Mouse (Mus musculus): ENCODE results near the gene Abl2.
"Not testable (repeated sequence)": the region's sequence is repeated elsewhere in the genome, so short reads cannot be mapped to it uniquely, and the experiment has no call there.

Abl2 gene
- long read RNA-seq, experiment 1, result 0 reads
- long read RNA-seq, experiment 2, partial matches to known transcripts, result 0 of 6 reads
- long read RNA-seq, experiment 2, other reads (novel, unspliced or antisense), result 6 of 6 reads

- intact Hi-C loops (cut with DNase I), result no loop called here
Observed at GRCm38 (mm10) chr1:156558024-156558930, at the start of gene Abl2. TSS of gene Abl2 (plus strand) at chr1:156558786.

GRCm38 (mm10) chr1:156520136-156520780 lies 38.3 kb upstream of the Abl2 start:
- intact Hi-C loops (cut with DNase I), result no loop called here

DNA sequence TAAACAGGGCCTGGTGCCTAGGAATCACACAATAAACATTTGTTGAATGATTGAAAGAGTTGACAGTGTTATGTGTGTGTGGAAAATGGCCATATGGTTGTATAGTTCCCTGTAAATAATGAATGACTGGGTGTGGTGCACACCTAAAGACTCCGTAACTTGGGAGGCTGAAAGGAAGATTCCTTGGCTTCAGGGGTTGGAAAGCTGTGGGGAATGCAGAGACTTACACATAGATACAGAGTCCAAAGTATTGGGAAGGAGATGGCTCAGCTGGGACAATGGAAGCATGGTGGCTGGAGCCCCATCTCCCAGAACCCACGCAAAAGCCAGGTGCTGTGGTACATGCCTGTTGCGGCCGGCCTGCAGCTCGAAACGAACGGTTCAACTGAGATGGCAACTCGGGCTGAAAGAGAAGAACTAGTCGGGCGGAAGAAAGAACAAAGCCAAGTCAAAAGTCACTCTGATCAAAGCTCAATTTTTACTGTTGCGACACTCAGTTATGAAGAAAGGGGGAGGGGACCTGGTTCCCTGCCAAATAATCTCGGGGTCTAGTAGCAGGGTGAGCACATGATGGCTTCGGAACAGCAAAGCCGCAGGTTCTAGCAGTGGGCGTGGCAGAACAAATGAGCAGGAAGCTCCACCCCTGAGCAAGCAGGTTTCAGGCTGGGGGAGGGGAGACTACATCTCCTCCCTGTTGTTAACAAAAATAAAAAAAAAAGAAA lies 36.6 kb upstream of the Abl2 start:
- intact Hi-C loops (cut with DNase I), result no loop called here

DNA sequence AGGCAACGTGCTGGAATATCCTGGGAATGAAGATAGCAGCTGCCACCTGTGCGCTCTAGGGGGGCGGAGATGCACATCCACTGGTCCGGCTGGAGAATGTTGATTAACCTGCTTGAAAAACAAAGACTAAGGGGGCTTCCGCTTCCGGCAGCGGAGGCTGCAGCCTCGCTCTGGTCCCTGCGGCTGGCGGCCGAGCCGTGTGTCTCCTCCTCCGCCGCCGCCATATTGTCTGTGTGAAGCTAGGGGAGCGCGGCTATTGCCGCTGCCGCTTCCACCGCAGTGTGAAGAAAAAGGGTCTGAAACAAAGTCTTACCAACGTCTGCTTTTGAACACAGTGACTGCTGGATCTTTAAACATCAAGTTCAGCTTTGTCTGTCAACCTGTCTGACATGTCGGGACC lies 34.7 kb upstream of the Abl2 start, which contains the start of gene Gm10031:
Gm10031 (plus strand) TSS at position 171 of the 400 bp plus-strand sequence.
- intact Hi-C loops (cut with DNase I), result not testable (repeated sequence)

DNA sequence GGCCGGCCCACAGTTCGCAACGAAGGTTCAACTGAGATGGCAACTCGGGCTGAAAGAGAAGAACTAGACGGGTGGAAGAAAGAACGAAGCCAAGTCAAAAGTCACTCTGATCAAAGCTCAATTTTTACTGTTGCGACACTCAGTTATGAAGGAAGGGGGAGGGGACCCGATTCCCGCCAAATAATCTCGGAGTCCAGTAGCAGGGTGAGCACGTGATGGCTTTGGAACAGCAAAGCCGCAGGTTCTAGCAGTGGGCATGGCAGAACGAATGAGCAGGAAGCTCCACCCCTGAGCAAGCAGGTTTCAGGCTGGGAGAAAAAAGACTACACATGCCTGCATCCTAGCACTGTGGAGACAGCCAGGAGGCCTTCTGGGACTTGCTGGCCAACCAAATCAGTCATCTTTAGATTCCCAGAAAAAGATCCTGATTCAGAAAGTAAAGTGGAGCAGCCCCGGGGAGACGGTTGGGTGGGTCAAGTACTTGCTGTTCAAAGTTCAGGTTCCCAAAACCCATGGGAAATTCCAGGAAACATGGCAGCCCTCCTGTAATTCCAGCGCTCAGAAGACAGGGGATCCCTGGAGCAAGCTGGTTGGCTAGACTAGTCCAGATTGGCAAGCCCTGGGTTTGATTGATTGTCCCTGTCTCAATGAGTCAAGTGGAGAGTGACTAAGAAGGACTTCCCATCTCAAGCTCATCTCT lies 26.0 kb upstream of the Abl2 start:
- intact Hi-C loops (cut with DNase I), result not testable (repeated sequence)

- intact Hi-C loops (cut with DNase I), result no loop called here
Observed at GRCm38 (mm10) chr1:156533483-156533882, 25.1 kb upstream of the Abl2 start.

DNA sequence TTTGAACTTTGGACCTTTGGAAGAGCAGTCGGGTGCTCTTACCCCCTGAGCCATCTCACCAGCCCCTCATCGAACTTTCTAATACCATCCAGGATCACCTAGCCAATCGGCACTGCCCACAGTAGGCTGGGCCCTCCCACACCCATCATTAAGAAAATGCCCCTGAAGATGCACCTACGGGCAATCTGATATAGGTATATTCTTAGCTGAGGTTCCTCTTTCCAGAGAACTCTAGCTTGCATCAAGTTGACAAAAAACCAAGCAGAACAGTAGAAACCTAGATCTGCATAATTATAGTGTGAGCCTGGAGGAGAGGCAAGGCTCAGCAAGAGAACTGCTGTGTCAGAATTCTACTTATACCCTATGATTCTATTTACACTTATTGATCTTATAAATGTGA lies 24.7 kb upstream of the Abl2 start:
- intact Hi-C loops (cut with DNase I), result no loop called here

DNA sequence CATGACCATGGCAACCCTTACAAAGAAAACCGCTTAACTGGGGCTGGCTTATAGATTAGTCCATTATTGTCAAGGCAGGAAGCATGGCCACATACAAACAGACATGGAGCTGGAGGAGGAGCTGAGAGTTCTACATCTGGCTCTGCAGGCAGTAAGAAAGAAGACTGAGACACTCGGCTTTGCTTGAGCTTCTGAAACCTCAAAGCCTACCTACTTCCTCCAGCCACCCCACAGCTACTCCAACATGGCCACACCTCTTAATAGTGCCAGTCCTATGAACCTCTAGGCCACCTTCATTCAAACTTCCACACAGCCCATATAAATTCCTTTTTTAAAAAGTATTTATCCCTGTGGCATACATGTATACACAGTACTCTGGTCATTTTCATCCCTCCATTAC lies 21.6 kb upstream of the Abl2 start:
- intact Hi-C loops (cut with DNase I), result loop anchor here (5.0 kb wide), 2 partner anchors 70 to 95 kb away; no protein-coding TSS in a partner anchor

DNA sequence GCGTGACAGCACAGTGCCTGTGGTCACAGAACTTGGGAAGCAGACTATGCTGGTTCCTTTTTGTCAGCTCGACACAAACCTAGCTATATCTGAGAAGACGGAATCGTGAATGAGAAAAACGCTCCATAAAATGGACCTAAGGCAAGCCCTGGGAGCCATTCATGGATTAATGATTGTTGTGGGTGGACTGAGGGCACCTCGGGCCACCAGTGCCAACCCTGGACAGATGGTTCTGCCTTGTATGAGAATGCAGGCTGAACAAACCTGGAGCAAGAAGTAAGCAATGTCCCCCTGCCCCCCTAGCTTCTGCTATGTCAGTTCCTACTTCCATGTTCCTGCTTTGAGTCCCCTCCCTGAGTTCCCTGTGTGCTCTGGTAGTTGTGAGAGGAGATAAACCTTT lies 20.9 kb upstream of the Abl2 start:
- intact Hi-C loops (cut with DNase I), result loop anchor here (5.0 kb wide), 2 partner anchors 70 to 95 kb away; no protein-coding TSS in a partner anchor

- intact Hi-C loops (cut with DNase I), result loop anchor here (5.0 kb wide), 2 partner anchors 71 to 94 kb away; no protein-coding TSS in a partner anchor
Observed at GRCm38 (mm10) chr1:156538382-156538781, 20.2 kb upstream of the Abl2 start.

- intact Hi-C loops (cut with DNase I), result loop anchor here (2.0 to 5.0 kb wide), 4 partner anchors 73 to 277 kb away; no protein-coding TSS in a partner anchor
Observed at GRCm38 (mm10) chr1:156539787-156540560, 18.6 kb upstream of the Abl2 start.

- intact Hi-C loops (cut with DNase I), result loop anchor here (5.0 kb wide), 1 partner anchor 127 kb away; no protein-coding TSS in a partner anchor
Observed at GRCm38 (mm10) chr1:156543999-156544398, 14.6 kb upstream of the Abl2 start.

- intact Hi-C loops (cut with DNase I), result no loop called here
Observed at GRCm38 (mm10) chr1:156558950-156559640, 509 bp downstream of the Abl2 start.

DNA sequence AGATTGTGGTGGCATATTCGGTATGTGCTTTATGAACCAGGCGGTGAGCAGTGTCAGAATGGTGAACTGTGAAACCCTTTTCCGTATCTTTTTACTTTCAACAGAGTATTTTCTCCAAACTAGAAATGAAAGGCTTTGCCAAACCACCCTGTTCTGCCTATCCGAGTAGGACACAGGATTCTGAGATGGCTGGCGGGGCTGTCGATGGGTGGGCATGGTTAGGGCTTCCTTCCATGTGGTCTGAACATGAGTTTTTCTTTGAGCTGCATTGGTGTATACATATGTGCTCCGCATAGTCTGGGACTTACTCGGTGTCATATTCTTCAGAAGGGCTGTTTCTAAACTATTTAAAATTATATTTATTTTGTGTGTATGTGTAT lies 1.0 kb downstream of the Abl2 start:
- intact Hi-C loops (cut with DNase I), result no loop called here

- intact Hi-C loops (cut with DNase I), result no loop called here
Observed at GRCm38 (mm10) chr1:156560500-156560899, 1.9 kb downstream of the Abl2 start.

DNA sequence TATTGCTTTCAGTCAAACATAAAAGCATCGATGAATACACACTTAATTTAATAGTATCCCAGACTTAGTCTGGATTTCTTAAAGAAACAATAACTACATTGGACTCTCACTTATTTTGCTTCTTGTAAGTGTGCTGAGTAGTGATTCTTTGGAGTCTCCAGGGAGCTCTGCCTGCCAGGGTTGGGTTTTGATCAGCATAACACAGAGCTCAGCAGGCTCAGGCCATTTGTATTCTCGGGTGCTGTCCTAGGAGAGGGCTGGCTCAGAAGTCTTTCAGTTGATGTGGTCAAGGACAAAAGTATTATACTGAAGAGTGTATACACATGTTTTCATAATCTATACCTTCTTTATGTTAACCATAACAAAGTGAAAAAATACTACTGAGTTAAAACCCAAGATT lies 6.7 kb downstream of the Abl2 start:
- intact Hi-C loops (cut with DNase I), result loop anchor here (5.0 kb wide), 1 partner anchor 67 kb away; no protein-coding TSS in a partner anchor

DNA sequence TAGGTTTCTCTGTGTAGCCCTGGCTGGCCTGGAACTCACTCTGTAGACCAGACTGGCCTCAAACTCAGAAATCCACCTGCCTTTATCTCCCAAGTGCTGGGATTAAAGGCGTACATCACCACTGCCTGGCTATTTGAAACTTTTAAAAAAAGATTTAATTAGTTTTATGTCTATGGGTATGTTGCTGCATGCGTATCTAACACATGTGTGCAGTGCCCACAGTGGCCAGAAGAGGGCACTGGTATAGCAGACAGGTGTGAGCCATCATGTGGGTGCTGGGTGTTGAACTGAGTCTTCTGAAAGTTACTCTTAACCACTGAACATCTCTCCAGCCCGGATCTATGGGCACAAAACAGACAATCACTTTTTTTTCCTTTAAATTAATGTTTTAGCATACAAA lies 7.5 kb downstream of the Abl2 start:
- intact Hi-C loops (cut with DNase I), result loop anchor here (5.0 kb wide), 1 partner anchor 66 kb away; no protein-coding TSS in a partner anchor

DNA sequence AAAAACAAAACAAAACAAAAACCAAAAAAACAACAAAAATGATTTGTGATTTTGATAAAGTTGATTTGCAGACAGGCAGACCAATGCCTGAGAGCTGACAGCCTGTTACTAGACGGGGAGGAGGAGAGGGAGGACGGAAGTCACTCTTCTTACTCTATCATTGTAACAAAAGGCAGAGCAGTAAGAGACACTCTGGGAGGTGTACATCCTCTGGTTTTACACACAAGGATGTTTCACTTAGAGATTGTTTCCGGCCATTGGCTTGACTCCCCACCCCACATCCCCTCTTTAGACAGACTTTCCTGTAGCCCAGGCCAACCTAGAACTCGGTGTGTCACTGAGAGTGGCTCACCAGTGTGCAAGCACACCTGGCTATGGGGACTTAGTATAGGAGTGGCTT lies 11.0 kb downstream of the Abl2 start:
- intact Hi-C loops (cut with DNase I), result loop anchor here (5.0 kb wide), 1 partner anchor 63 kb away; no protein-coding TSS in a partner anchor

GRCm38 (mm10) chr1:156572952-156573351 lies 14.4 kb downstream of the Abl2 start:
- intact Hi-C loops (cut with DNase I), result no loop called here
